Mouse (Mus musculus) adrenal gland, adult 10 weeks (tissue): Measurements from ENCODE around the gene Slc25a25. TPM values are rescaled to one million over a fixed set of nuclear protein-coding genes. Genes with fewer than 3 reads are reported as not detected.

ENCODE experiments used
- polyA plus RNA-seq: library from polyadenylated mRNA; stranded (reverse); fragments of 350-450 nt; fragmentation: Illumina TruSeq; extraction: RNeasy Lipid Tissue Mini Kit (QIAGEN cat#74804); gene quantifications from one replicate; pipeline ENCODE4 v1.2.3, GENCODE M21; 2014; ENCODE audit warnings: low read depth, low replicate concordance

Gene Slc25a25
- 10.1 TPM for polyA plus RNA-seq

DNA sequence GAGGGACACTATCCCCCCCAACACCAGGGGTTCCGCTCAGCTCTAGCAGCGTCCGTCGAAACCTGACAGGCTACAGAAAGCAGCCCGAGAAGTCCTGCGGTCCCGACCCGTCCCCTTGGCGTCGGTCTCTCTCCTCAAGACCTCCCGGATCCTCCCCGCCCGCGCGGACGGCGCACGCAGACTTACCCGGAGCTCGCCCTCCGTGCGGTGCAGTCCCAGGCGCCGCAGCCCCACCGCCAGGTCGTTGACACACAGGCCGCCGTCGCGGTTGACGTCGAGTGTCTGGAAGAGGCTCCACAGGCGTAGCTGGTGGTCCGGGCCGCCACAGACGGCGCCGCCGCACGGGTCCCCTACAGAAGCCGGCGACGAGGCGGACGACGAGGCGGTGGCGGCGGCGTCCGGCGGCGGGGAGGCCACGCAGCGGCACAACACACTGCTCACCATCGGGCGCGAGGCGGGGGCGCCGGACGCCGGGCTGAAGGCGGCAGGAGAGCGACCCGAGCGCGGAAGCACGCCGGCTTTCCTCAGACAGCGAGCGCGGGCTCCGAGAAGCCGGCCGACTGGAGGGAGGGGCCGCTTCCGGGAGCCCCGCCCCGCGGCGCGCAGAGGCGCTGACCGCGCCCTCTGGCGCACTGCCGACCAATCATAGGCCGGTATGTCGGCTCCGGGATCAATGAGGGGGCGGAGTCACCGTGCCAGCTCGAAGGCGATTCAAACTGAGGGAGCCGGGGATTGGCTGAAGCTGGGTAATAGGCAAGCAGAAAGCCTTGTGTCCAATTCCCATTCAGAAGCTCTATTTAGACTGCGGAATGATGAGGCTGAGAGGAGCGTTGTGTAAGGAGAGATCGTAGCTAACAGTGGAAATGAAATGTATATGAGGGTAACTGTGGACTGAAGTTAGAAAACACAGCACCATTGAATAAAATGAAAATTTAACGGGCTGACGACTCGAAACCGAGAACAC lies at the start of gene Slc25a25:
TSS of gene Slc25a25 (minus strand) at position 565 of the 964 bp plus-strand sequence.

DNA sequence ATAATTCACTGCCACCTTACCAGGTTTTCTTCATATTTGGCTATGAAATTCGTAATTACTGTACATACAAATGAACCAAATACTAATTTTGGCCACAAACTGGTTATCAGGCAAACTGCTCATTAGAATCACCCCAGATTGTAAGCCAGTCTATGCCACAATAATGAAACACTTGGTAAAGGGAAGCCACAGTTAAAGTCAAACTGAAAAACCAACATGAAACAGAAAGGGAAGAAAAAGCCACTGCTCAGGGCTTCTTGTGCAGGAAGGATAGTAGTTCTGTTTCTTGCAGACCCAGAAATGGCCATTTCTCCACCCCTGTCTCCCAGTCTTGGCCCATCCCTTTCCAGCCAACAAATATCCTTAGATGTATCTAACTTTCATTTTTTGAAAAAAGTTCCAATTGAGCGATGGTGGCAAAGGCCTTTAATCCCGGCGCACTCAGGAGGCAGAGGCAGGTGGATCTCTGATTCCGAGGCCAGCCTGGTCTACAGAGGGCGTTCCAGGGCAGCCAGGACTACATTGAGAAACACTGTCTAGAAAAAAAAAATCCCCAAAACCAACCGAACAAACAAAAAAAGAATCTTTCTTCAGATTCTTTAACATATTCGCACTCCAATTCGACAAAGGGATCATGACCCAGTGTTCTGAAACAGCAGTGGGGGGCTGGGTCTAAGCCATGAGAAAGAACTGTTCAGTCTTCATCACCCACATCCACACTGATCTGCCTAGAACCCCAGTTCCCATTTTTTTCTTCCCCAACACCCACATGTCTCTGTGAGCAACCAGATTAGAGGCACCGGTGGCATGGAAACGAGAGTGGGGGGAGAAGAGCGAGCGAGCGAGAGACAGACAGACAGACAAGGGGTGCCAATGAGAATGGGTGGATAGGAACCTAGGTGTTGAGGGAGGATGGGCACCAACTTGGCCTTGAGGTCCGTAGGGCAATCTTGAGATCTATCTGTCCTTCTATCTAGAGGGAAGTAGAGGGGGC lies 1.2 kb downstream of the Slc25a25 start, which contains the start of gene Naif1:
TSS of gene Naif1 (plus strand) at position 697 of the 994 bp plus-strand sequence.

DNA sequence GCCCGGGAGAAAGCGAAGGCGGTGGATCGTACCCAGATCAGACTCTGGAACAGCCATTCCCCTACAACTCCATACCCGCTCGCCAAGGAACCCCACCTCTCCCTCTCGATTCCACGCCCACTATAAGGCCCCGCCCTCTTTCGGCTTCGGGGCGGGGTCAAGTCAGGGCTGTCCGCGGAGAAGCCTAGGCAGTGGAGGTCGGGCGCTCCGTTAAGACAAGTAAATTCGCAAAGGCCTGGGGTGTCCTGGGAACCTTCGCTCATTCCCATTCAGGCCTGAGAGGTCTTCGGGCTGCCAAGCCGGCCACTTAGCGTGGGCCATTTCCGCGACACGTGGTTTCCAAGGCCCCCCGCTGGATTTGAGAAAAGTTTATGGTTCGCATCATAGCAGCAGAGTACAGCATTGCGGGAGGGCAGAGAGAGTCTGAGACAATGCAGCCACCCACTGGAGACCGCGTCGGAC lies 55.7 kb downstream of the Slc25a25 start, which contains the start of gene Ptges2:
TSS of gene Ptges2 (plus strand) at position 413 of the 462 bp plus-strand sequence.

DNA sequence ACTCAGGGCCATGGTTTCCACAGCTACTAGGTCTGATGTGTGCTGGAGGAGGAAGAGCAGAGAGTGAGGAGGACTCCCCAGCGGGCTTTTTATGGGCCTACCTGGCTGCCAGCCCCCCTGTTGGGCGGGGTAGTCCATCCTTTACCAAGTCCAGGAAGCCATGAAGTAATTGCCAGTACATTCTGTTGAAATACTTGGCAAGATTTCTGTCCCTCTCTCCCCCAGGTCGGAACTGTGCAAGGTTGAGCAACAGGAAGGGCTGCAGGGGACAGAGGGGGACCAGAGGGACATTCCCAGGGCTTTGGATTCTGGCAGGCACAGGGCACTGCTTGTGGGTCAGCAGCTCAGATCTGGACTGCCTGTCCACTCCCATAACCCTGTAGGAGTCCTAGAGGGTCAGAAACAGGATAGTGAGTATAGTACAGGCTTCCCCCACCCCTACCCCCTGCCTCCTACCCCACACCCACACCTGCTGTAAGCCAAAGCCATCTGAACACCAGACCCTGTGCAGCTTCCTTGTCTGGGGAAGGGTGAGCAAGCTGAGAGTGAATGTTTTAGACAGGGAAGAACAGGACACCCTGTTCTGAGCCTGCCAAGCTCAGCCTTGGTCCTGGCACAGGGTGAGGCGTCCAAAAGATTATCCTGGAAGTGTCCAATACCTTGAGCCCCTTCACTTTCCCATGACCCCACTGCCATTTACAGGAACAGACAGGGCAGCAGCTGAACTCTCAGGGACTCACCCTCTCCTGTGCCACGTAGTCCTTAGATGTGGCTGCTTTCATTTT lies 63.3 kb downstream of the Slc25a25 start, which contains the start of gene Lcn2:
TSS of gene Lcn2 (minus strand) at position 547 of the 785 bp plus-strand sequence.

DNA sequence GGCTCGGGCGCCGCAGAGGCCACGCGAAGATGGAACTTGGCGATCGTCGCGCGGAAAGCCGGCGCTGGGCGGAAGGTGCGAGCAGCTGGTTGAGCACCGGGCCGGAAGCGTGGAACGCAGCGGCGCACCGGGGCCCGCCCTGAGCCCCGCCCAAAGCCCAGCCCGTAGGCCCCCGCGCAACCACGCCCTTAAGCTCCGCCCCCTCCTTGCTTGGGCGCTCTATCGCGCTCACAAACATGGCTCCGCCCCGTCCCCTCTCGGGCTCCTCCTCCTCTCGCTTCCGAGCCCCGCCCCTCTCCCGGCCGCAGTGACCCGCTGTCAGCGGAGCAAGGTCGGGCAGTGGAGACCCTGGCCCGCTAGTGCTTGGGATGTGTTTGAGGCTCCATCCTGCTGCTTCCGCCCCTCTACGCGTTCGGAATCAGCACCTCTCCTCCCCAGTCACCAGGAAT lies 69.4 kb downstream of the Slc25a25 start, which contains the start of gene 1110008P14Rik:
TSS of gene 1110008P14Rik (minus strand) at position 164 of the 449 bp plus-strand sequence.

Other genes starting within 250 kb of the Slc25a25 start
- 13.4 TPM for gene Pomt1, start 214.9 kb downstream of the Slc25a25 start, polyA plus RNA-seq
- 31.3 TPM for gene Uck1, start 191.3 kb downstream of the Slc25a25 start, polyA plus RNA-seq
- gene Golga2, start 164.1 kb downstream of the Slc25a25 start, polyA plus RNA-seq: 32.3 TPM
- 367 TPM for gene Swi5, start 163.4 kb downstream of the Slc25a25 start, polyA plus RNA-seq
- gene Ciz1, start 99.1 kb downstream of the Slc25a25 start, polyA plus RNA-seq: 8.1 TPM
- 2.3 TPM for gene Dnm1, start 98.1 kb downstream of the Slc25a25 start, polyA plus RNA-seq
- gene 1110008P14Rik, start 69.5 kb downstream of the Slc25a25 start, polyA plus RNA-seq: 10.9 TPM
- gene Lcn2, start 63.2 kb downstream of the Slc25a25 start, polyA plus RNA-seq: not detected
- gene Ptges2, start 55.5 kb downstream of the Slc25a25 start, polyA plus RNA-seq: 4.5 TPM
- gene Naif1, start 988 bp downstream of the Slc25a25 start, polyA plus RNA-seq: 0.82 TPM
- 8.6 TPM for gene Fam102a, start 83.9 kb upstream of the Slc25a25 start, polyA plus RNA-seq
- 2.4 TPM for gene Dpm2, start 119.4 kb upstream of the Slc25a25 start, polyA plus RNA-seq
- not detected for gene Pip5kl1, start 123.4 kb upstream of the Slc25a25 start, polyA plus RNA-seq
- gene 9430097D07Rik, start 124.2 kb upstream of the Slc25a25 start, polyA plus RNA-seq: not detected
- 0.87 TPM for gene St6galnac4, start 135.7 kb upstream of the Slc25a25 start, polyA plus RNA-seq
- 7.6 TPM for gene St6galnac6, start 148.3 kb upstream of the Slc25a25 start, polyA plus RNA-seq
- 9.0 TPM for gene Ak1, start 170.3 kb upstream of the Slc25a25 start, polyA plus RNA-seq
- gene Eng, start 195.2 kb upstream of the Slc25a25 start, polyA plus RNA-seq: 3.0 TPM